Mouse (Mus musculus): ENCODE measurements around the gene Fads3. TPM values are rescaled to one million over a fixed set of nuclear protein-coding genes. Genes with fewer than 3 reads are reported as not detected.

The Fads3 gene
- total RNA-seq, 2 experiments from 2014 or later: 24.3 to 24.5 TPM

GRCm38 (mm10) chr19:10053692-10054260 is 12.4 kb downstream of the Fads3 start:
- DNase-seq: no peak

- DNase-seq: no peak
These were observed 13.1 kb downstream of the Fads3 start for GRCm38 (mm10) chr19:10054361-10055075.

- DNase-seq: no peak
These were observed 13.9 kb downstream of the Fads3 start for GRCm38 (mm10) chr19:10055261-10055660.

GRCm38 (mm10) chr19:10055783-10056660 is 14.7 kb downstream of the Fads3 start:
- no peak for DNase-seq

- DNase-seq: no peak
These were observed 15.3 kb downstream of the Fads3 start for GRCm38 (mm10) chr19:10056686-10057085.

- DNase-seq: no peak
These were observed 16.4 kb downstream of the Fads3 start for GRCm38 (mm10) chr19:10057486-10058351.

GRCm38 (mm10) chr19:10058352-10058825 is 17.0 kb downstream of the Fads3 start:
- no peak for DNase-seq

GRCm38 (mm10) chr19:10058876-10059427 is 17.6 kb downstream of the Fads3 start:
- DNase-seq: no peak

GRCm38 (mm10) chr19:10059911-10060567 is 18.7 kb downstream of the Fads3 start:
- peak in 1 of 2 experiments; percentile 36 for DNase-seq

- DNase-seq: no peak
These were observed 19.6 kb downstream of the Fads3 start for GRCm38 (mm10) chr19:10060783-10061590.

- DNase-seq: no peak
These were observed 20.3 kb downstream of the Fads3 start for GRCm38 (mm10) chr19:10061624-10062023.

GRCm38 (mm10) chr19:10062292-10062691 is 20.9 kb downstream of the Fads3 start:
- no peak for DNase-seq

- no peak for DNase-seq
These were observed 21.5 kb downstream of the Fads3 start for GRCm38 (mm10) chr19:10062862-10063261.

GRCm38 (mm10) chr19:10064173-10065012 is 23.0 kb downstream of the Fads3 start:
- DNase-seq: no peak

GRCm38 (mm10) chr19:10065465-10066188 is 24.3 kb downstream of the Fads3 start:
- DNase-seq: no peak

- DNase-seq: no peak
These were observed 24.8 kb downstream of the Fads3 start for GRCm38 (mm10) chr19:10066189-10066500.

- DNase-seq: no peak
These were observed 25.1 kb downstream of the Fads3 start for GRCm38 (mm10) chr19:10066502-10066901.

GRCm38 (mm10) chr19:10067701-10068100 is 26.3 kb downstream of the Fads3 start:
- DNase-seq: no peak
